Mouse (Mus musculus) cerebellum, adult 2 months (tissue): ENCODE results near the gene Cnnm1. TPM values are rescaled to one million over a fixed set of nuclear protein-coding genes. Genes with fewer than 3 reads are reported as not detected.

Source experiments
- DNase-seq, 2 experiments: peaks; one replicate each; pipeline ENCODE4 v3.0.0; 2021
- H3K27ac ChIP-seq: fragments of 200-500 bp; 2 replicates; pipeline ENCODE4 v1.5.1; 2012; ENCODE audit warnings: low read length, control low read depth, inconsistent platforms; ENCODE audit not compliant: insufficient read depth
- H3K27me3 ChIP-seq: fragments of 200-500 bp; 2 replicates; pipeline ENCODE4 v1.6.1; 2012; ENCODE audit warnings: inconsistent platforms, mild to moderate bottlenecking, low read length, moderate library complexity; ENCODE audit not compliant: control insufficient read depth, insufficient read depth
- H3K4me1 ChIP-seq: fragments of 200-500 bp; 2 replicates; pipeline ENCODE4 v1.6.1; 2011; ENCODE audit warnings: low read length; ENCODE audit not compliant: control insufficient read depth, insufficient read depth
- H3K4me3 ChIP-seq: fragments of 200-500 bp; replicated peaks from 2 replicates; pipeline ENCODE3; 2011; ENCODE audit warnings: mild to moderate bottlenecking, low read depth, low read length, control low read depth; ENCODE audit not compliant: insufficient read depth
- CTCF ChIP-seq: fragments of 200-500 bp; IDR thresholded peaks from 2 replicates; pipeline ENCODE4 v1.5.1; 2011; ENCODE audit warnings: low read depth, mild to moderate bottlenecking, control low read depth, low read length, moderate library complexity, borderline replicate concordance; ENCODE audit not compliant: insufficient read depth
- POLR2A ChIP-seq: fragments of 200-500 bp; IDR thresholded peaks from 2 replicates; pipeline ENCODE4 v1.6.1; 2011; ENCODE audit warnings: low read length, control low read depth, borderline replicate concordance; ENCODE audit not compliant: insufficient read depth
- WGBS: fragments of 180-500 bp; shearing (Covaris S2); methylation state at CpG from one replicate; pipeline ENCODE4 v1.1.7; 2018; 5-methylcytosine and 5-hydroxymethylcytosine counted together
- polyA plus RNA-seq: library from polyadenylated mRNA; depleted of rRNA; stranded (reverse); fragments of >200 nt; gene quantifications from 2 replicates; pipeline ENCODE4 v1.2.3, GENCODE M21; 2012; rRNA removed

Cnnm1 gene
- 80.2 and 86.8 TPM in 2 replicates for polyA plus RNA-seq

DNA sequence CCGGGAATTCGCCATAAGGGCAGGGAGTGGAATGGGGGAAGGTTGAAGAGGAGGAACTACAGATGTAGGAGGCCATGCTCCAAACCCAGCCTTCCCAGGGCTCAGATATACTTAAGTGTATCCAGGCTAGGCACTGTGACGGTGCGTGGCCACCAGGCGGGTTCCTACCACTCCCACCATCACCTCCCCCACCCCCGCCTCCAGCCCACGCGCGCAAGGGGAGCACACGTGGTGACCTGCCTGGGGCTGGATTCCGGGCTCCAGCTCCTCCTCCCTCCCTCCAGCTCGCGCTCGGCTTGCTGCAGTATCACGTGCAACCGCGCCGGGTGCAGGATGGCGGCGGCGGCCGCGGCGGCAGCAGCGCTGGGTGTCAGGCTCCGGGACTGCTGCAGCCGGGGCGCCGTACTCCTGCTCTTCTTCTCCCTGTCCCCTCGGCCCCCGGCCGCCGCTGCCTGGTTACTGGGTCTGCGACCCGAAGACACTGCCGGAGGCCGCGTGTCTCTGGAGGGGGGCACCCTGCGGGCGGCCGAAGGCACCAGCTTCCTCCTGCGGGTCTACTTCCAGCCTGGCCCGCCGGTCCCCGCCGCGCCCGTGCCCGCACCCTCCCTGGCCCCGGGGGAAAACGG is at the start of gene Cnnm1:
Gene Cnnm1 (plus strand): TSS at position 325 of the 626 bp plus-strand sequence.
- DNase-seq: peak; percentile 88 to 89
- Histone ChIP-seq H3K4me3 (peak within 1 kb of the TSS; percentile 100), H3K27me3 (no peaks in the 10 kb centered on the region), H3K27ac (peak within 1 kb of the TSS; percentile 98), H3K4me1 (no peaks in the 10 kb centered on the region; the same call in 1 of the 2 replicates)
- 1% methylated on average over 51 of the region's 51 CpGs for WGBS
- TF ChIP-seq CTCF: peak; percentile 18; the same call in 1 of the 2 replicates
- peak; percentile 86 for TF ChIP-seq POLR2A

DNA sequence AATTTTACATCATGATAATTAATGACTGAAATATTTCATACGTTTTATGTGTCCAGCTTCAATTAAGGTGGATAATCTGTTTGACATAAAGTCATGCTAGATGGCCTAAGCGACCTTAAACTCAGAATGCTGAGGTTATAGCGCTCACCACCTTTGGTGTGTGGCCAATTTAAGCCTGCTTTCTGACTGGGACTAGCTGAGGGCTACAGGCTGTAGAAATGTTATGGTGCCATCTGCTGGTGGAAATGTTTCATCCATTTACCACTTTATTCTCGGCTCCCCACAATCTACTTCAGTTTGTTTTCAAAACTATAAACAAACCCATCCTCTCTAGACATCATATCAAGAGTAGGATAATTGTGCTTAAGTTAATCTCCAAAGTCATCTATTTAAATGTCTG is 43.9 kb upstream of the Cnnm1 start:
- peak; percentile 27 to 33 for DNase-seq
- WGBS: 12% methylated on average over 4 of the region's 4 CpGs
- Histone ChIP-seq H3K4me3 (no peak overlapping the region), H3K27ac (no peak overlapping the region), H3K4me1 (no peaks in the 10 kb centered on the region), H3K27me3 (no peaks in the 10 kb centered on the region)
- TF ChIP-seq POLR2A (no peak), CTCF (peak; percentile 55)

DNA sequence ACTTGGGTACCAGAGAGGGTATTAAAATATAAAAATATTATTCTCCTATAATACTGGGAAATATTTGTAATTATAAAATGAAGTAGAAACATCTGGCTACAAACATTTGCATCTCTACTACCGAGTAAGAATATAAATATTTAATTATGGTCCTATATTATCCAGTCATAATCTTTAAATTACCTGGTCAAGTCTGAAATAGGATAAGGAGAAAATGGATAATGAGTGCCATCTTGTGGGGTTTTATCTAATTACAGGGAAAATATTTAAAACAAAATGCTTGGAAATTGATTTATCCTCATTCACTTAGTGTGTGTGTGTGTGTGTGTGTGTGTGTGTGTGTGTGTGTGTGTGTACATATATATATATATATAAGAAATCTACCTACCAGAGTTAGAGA is 33.1 kb upstream of the Cnnm1 start:
- Histone ChIP-seq H3K27me3 (no peaks in the 10 kb centered on the region), H3K4me1 (no peaks in the 10 kb centered on the region), H3K27ac (no peak overlapping the region), H3K4me3 (no peak overlapping the region)
- peak in 1 of 2 experiments; percentile 6 for DNase-seq
- WGBS: 36% methylated on average over 1 of the region's 1 CpGs
- TF ChIP-seq CTCF (peak; percentile 25; the same call in 1 of the 2 replicates), POLR2A (no peak)

DNA sequence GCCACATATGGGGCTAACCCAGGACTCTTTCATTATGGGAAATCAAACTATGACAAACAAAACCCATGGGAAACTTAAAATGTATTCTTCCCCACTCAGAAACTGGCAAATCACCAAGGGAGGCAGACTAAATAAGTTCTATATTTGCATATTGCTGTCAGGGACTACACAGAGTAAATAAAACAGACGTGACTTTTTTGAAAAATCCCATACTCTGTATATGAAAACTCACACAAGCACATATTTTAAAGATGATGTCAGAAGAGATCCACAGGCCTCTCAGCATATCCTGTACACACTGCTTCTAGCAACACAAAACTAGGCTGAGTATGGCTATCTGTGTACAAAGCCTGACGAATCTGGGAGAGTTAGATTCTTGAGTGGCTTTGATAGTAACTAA is 24.7 kb upstream of the Cnnm1 start:
- H3K4me3 ChIP-seq: no peak overlapping the region
- no peaks in the 10 kb centered on the region for H3K27me3 ChIP-seq
- no peak for DNase-seq
- 82% methylated on average over 2 of the region's 2 CpGs for WGBS
- no peak overlapping the region for H3K27ac ChIP-seq
- no peaks in the 10 kb centered on the region for H3K4me1 ChIP-seq
- TF ChIP-seq CTCF (no peak), POLR2A (no peak)

DNA sequence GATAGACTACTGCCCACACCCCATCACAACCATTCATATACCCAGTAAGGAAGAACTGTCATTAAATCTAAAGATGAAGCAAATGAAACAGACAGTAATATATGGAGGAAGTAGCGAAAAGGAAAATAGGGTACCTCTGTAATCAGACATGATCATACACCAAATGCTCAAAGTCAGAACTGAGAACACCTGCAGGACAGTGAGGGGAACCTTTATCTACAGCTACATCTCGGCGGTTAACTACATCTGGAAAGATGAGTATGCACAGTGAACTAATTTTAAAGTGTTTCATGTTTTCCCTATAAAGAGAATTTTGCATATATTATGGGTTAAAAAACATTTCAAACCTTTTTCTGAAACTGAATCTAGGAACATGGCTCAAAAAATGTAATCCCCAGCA is 19.7 kb upstream of the Cnnm1 start:
- no peak overlapping the region for H3K27ac ChIP-seq
- H3K27me3 ChIP-seq: no peaks in the 10 kb centered on the region
- TF ChIP-seq CTCF: no peak
- no peak for TF ChIP-seq POLR2A
- H3K4me3 ChIP-seq: no peak overlapping the region
- 94% methylated on average over 3 of the region's 3 CpGs for WGBS
- H3K4me1 ChIP-seq: no peaks in the 10 kb centered on the region
- no peak for DNase-seq

DNA sequence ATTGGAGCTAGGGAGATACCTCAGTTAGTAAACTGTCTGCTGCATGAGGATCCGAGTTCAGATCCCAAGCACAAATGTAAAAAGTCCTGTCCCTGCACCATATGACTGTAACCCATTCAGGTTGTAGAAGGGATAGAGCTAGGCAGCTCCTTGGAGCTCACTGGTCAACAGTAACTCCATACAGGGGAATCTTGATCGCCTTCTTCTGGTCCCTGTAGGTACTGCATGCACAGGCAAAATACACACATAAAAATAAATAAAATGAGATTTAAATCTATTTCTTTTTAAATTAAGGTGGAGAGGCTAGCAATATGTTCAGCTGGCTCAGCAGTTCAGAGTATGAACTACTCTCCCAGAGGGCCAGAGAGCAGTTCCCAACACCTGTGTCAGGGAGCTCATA is 16.2 kb upstream of the Cnnm1 start:
- TF ChIP-seq CTCF (no peak), POLR2A (no peak)

DNA sequence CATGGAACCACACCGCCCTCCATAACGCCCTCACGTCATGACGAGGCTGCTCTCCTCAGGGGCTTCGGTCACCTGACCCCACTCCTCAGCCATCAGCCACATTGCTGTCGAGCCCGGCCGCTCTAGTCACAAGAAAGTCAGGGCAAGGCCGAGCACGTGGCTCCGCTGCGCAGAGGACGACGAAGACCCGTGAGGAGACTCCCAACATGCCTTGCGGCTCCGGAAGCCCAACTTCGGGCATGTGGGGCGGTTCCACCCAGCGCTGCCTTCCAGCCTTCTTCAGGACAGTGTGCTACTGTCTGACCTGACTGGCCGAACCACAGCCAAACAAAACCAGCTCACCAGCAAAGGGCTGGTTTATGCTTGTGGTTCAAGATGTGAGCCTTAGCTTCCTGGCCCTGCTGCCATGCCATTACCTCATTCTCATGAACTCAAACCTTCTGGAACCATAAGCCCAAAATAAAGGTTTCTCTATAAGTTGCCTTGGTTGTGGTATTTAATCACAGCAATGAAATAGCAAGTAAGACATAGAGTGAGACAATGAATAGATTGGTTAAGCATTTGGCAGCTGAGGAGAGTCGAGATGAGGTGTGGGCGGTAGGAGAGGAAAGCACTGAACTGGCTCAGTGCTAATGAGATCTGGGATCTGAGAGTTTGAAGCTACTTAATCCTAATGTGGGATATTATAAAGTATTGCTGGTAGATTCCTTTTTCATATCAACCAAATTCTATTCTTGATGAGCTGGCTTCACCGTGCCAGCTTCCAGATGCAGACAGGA is 12.6 kb upstream of the Cnnm1 start:
- DNase-seq: no peak
- H3K27me3 ChIP-seq: no peaks in the 10 kb centered on the region
- no peak overlapping the region for H3K4me3 ChIP-seq
- no peak overlapping the region for H3K27ac ChIP-seq
- 93% methylated on average over 24 of the region's 24 CpGs for WGBS
- H3K4me1 ChIP-seq: no peaks in the 10 kb centered on the region
- TF ChIP-seq CTCF: no peak
- TF ChIP-seq POLR2A: no peak

More for the DNA sequence above, 16.2 kb upstream of the Cnnm1 start:
- H3K4me1 ChIP-seq: no peaks in the 10 kb centered on the region
- no peak overlapping the region for H3K4me3 ChIP-seq
- 78% methylated on average over 2 of the region's 2 CpGs for WGBS
- no peak for DNase-seq
- no peaks in the 10 kb centered on the region for H3K27me3 ChIP-seq
- H3K27ac ChIP-seq: no peak overlapping the region

DNA sequence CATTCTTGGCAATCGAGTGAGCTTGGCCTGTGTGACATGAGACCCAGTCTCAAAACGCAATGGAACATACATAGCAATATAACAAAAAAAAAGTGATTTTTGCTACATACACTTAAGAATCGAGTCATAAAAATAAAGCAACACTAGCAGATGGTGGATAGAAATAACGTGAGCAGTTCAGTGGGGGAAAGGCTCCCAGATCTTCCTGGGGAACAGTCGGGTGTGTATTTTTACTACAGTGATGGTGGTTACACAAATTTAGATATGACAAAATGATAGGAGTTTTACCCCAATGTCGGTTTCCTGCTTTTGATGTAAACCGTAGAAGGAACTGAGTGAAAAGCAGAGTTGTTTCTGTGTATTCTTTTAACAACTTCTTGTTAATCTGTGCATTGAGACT is 990 bp upstream of the Cnnm1 start:
- H3K4me3 ChIP-seq: no peak overlapping the region
- H3K27me3 ChIP-seq: no peaks in the 10 kb centered on the region
- 83% methylated on average over 7 of the region's 7 CpGs for WGBS
- no peak overlapping the region for H3K27ac ChIP-seq
- no peak for DNase-seq
- TF ChIP-seq CTCF: no peak
- H3K4me1 ChIP-seq: no peaks in the 10 kb centered on the region; the same call in 1 of the 2 replicates
